Mouse (Mus musculus) bone marrow macrophage, adult 2 months (primary cell): ENCODE results near the gene Ptprs.

Source experiments
- CTCF ChIP-seq: IDR thresholded peaks from 2 replicates; pipeline ENCODE4 v1.5.1; 2012; ENCODE audit warnings: low read depth, mild to moderate bottlenecking, low read length, moderate library complexity
- POLR2A ChIP-seq: IDR thresholded peaks from 2 replicates; pipeline ENCODE4 v1.6.1; 2012; ENCODE audit warnings: mild to moderate bottlenecking, low read depth, low read length, borderline replicate concordance

DNA sequence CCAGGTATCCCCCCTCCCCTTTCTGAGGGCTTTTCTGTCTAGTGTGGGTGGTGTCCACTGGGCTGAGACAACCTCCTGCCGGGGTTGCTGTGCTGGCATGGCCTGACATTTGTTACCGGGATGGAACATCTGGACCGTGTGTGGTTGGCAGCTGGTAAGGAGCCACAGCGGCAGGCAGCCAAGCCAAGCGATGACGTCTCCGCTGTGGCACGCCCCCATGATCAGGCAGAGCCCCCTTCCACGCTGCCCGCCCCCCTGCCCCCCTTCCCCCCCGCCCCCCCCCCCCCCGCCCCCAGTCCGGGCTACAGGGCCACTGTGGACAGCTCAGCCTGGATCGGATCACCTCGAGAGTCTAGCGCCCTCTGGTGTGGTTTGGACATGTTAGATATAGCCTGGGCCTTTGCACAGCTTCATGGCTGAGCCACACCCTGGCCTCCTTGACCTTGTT is 11.2 kb upstream of the Ptprs start:
- no peak for TF ChIP-seq CTCF
- no peak for TF ChIP-seq POLR2A
